Mouse (Mus musculus) kidney, embryonic 14.5 days (tissue): ENCODE results near the gene Sirt5. TPM values are rescaled to one million over a fixed set of nuclear protein-coding genes. Genes with fewer than 3 reads are reported as not detected.

Source experiments
- ATAC-seq: fragments of 200-750 bp; cut with Nextera tagmentation; 2 replicates; pipeline ENCODE4 v1.8.0; 2017; ENCODE audit warnings: moderate number of reproducible peaks, mild to moderate bottlenecking, moderate TSS enrichment, moderate library complexity; ENCODE audit not compliant: low FRiP score, low TSS enrichment
- H3K27ac ChIP-seq: fragments of 300-500 bp; sonication (generic); 2 replicates; pipeline ENCODE4 v1.5.1; 2014; ENCODE audit warnings: low read depth, mild to moderate bottlenecking, low read length, moderate library complexity, mixed read lengths
- H3K27me3 ChIP-seq: fragments of 300-500 bp; sonication (generic); 2 replicates; pipeline ENCODE4 v1.6.1; 2014; ENCODE audit warnings: mild to moderate bottlenecking, low read length; ENCODE audit not compliant: control insufficient read depth, insufficient read depth
- H3K36me3 ChIP-seq: fragments of 300-500 bp; sonication (generic); 2 replicates; pipeline ENCODE4 v1.6.1; 2014; ENCODE audit warnings: low read length, mixed read lengths; ENCODE audit not compliant: control insufficient read depth, insufficient read depth
- H3K4me1 ChIP-seq: fragments of 300-500 bp; sonication (generic); 2 replicates; pipeline ENCODE4 v1.6.1; 2014; ENCODE audit warnings: low read length, mixed read lengths; ENCODE audit not compliant: control insufficient read depth, insufficient read depth
- H3K4me2 ChIP-seq: fragments of 300-500 bp; sonication (generic); replicated peaks from 2 replicates; pipeline ENCODE4 v1.6.1; 2014; ENCODE audit warnings: low read depth, mild to moderate bottlenecking, low read length
- H3K4me3 ChIP-seq: fragments of 300-500 bp; sonication (generic); 2 replicates; pipeline ENCODE4 v1.5.1; 2014; ENCODE audit warnings: mild to moderate bottlenecking, low read length
- H3K9ac ChIP-seq: fragments of 300-500 bp; sonication (generic); 2 replicates; pipeline ENCODE4 v1.6.1; 2014; ENCODE audit warnings: low read depth, mild to moderate bottlenecking, low read length, moderate library complexity
- H3K9me3 ChIP-seq: fragments of 300-500 bp; sonication (generic); 2 replicates; pipeline ENCODE4 v1.6.1; 2016; ENCODE audit warnings: low read length; ENCODE audit not compliant: control insufficient read depth
- WGBS: fragments of 180-500 bp; shearing (Covaris S2); extraction: QIAGEN DNeasy Blood & Tissue Kit; methylation state at CpG from one replicate; pipeline ENCODE4 v1.1.7; 2014; 5-methylcytosine and 5-hydroxymethylcytosine counted together
- polyA plus RNA-seq: library from polyadenylated mRNA; unstranded; fragments of >200 nt; fragmentation: Nextera tagmentation; extraction: Ambion mirVana; gene quantifications from 2 replicates; pipeline ENCODE4 v1.2.1, GENCODE M21; 2014

Sirt5 gene
- polyA plus RNA-seq, 1 experiment from 2014 or later, result 19.1 TPM

GRCm38 (mm10) chr13:43443706-43444105, 78.4 kb downstream of the Sirt5 start:
- H3K4me1 ChIP-seq, result 0 out of 2 replicates have a peak, but pooled peaks cover 6% of the 10 kb centered on the region
- H3K9ac ChIP-seq, result no peak overlapping the region
- no peak overlapping the region for H3K4me3 ChIP-seq
- no peak overlapping the region for H3K4me2 ChIP-seq
- no peaks in the 10 kb centered on the region for H3K36me3 ChIP-seq
- H3K27ac ChIP-seq, result no peak overlapping the region
- ATAC-seq, result no peak
- H3K27me3 ChIP-seq, result no peaks in the 10 kb centered on the region
- 89% methylated on average over 4 of the region's 4 CpGs for WGBS
- H3K9me3 ChIP-seq, result no peaks in the 10 kb centered on the region

DNA sequence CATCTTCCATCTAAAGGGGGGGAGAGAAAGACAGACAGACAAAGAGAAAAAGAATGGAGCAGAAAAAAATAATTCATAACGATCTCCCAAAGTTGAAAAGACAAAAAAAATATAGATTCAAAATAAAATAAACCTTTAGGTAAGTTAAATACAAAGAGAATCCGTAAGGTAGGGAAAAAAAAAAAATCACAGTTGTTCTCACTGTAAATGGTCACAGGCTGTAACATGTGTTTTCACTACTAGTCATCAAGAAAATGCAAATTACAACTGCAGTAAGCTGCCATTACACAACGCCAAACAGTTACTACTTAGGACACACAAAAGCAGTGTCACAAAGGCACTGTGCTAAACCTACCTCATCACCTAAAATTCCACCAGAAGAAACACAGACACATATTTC, 79.4 kb downstream of the Sirt5 start:
- no peak overlapping the region for H3K4me2 ChIP-seq
- H3K4me3 ChIP-seq, result no peak overlapping the region
- H3K27me3 ChIP-seq, result no peaks in the 10 kb centered on the region
- no peaks in the 10 kb centered on the region for H3K9me3 ChIP-seq
- H3K27ac ChIP-seq, result no peak overlapping the region
- 91% methylated on average over 3 of the region's 3 CpGs for WGBS
- no peak overlapping the region for H3K9ac ChIP-seq
- H3K4me1 ChIP-seq, result 0 out of 2 replicates have a peak, but pooled peaks cover 6% of the 10 kb centered on the region
- H3K36me3 ChIP-seq, result no peaks in the 10 kb centered on the region
- no peak for ATAC-seq

Other genes starting within 250 kb of the Sirt5 start
- gene Tbc1d7, start 194.0 kb upstream of the Sirt5 start, polyA plus RNA-seq, result 61.1 and 64.8 TPM in 2 replicates
- gene Gfod1, start 61.3 kb upstream of the Sirt5 start, polyA plus RNA-seq, result 0.41 and 0.56 TPM in 2 replicates
- 144 and 166 TPM in 2 replicates for gene Nol7, start 32.9 kb downstream of the Sirt5 start, polyA plus RNA-seq
- 15.1 and 21.1 TPM in 2 replicates for gene Ranbp9, start 115.8 kb downstream of the Sirt5 start, polyA plus RNA-seq
- gene Mcur1, start 194.7 kb downstream of the Sirt5 start, polyA plus RNA-seq, result 12.8 and 21.5 TPM in 2 replicates